Mouse (Mus musculus) spleen, adult 2 months (tissue): Measurements from ENCODE around the gene Elobl.

ENCODE experiments used
- CTCF ChIP-seq: fragments of 200-500 bp; IDR thresholded peaks from 2 replicates; pipeline ENCODE4 v1.5.1; 2011; ENCODE audit warnings: mild to moderate bottlenecking, inconsistent platforms; ENCODE audit not compliant: insufficient read depth, insufficient read length, insufficient replicate concordance; ENCODE audit errors: extremely low read depth
- POLR2A ChIP-seq: fragments of 200-500 bp; IDR thresholded peaks from 2 replicates; pipeline ENCODE4 v1.6.1; 2011; ENCODE audit warnings: low read depth, low read length, inconsistent platforms

GRCm38 (mm10) chr11:88977188-88977587 is 10.5 kb upstream of the Elobl start:
- no peak for TF ChIP-seq CTCF
- no peak for TF ChIP-seq POLR2A
